Mouse (Mus musculus) left cerebral cortex, adult 9 months (tissue): ENCODE results near the gene Sod3.

Experiments
- DNase-seq, 2 experiments: peaks; one replicate each; pipeline ENCODE4 v3.0.0; 2022; ENCODE audit warnings: low spot score in 2 of 2

Sod3 gene

DNA sequence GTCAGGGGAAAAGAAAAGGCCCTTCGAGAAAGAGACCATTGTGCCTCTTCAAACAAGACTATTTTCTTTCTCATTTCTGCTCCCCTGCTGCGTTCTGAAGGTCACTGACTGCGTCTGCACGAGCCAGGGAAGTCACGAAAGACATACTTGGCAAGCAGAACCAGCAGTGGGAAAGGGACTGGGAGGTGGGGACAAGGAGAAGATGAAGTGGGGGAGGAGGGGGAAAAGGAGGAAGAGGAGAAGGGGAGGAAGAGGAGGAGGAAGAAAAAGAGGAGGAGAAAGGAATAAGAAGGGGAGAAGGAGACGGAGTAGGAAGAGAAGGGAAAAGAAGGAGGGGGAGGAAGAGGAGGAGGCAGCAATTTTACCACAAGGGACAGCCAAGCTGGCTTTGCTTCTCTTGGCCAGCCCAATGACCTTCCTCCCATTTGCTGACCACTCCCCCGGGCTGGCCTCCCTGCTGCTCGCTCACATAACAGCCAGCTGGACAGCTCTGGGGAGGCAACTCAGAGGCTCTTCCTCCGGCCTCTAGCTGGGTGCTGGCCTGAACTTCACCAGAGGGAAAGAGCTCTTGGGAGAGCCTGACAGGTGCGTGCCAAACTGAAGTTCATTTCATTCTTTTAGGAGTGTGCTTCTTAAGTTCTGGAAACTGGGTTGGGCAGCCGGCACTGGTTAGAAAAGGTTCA is at the start of gene Sod3:
Gene Sod3 (plus strand): TSS at position 324 of the 683 bp plus-strand sequence.
- DNase-seq = no peak

DNA sequence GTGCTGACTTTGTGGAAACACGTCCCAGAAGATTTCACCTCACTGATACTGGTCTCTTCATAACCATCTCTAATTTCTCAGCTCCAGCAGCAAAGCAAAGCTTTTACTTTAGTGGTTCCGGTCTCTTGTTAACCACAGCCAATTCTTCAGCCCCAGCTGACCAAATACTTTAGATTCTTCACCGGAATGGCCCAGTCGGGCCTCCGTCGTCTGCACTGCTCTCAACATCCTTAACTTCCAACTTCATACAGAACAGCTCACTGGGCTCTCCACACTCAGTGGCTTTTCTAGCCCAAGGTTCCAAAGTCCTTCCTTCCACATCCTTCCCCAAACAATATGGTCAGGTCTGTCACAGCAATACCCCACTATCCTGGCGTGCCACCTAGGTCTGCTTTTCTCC is 46.7 kb upstream of the Sod3 start:
- DNase-seq = no peak

DNA sequence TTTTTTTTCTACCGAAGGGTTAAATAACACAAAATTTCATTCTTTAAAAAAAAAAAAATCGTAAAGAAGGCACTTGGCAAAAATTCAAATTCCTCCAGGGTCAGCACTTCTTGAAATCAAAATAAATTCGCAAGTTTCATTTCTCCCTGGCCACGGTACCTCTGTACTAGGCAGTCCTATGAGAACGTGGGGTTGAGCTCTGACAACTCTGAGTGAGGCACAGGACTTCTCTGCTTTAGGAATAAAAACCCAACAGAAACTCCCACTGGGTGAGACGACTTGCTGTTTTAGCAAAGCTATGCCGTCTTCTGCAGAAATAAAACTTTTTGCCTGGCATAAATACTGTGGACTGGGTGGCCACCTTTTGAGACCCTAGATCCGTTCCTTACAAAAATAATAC is 44.1 kb upstream of the Sod3 start:
- no peak for DNase-seq

DNA sequence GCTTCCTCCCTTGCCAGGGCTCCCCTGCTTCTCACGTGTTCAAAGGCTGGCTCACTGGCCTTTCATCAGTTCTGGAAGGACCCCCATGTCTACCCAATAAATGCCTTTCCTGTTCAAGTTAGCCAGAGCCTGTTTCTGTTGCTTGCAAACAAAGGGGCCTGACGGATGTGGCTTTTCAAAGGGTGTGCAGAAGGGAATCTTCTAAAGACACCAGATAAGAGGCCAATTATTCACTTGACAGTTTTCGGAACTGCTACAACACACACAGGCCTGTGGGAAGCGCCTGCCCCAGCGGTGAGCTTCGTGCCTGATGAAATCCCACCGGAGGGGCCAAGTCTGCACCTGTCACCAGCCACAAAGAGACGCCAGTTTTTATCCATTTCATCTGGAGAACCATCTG is 31.5 kb upstream of the Sod3 start:
- DNase-seq = no peak

DNA sequence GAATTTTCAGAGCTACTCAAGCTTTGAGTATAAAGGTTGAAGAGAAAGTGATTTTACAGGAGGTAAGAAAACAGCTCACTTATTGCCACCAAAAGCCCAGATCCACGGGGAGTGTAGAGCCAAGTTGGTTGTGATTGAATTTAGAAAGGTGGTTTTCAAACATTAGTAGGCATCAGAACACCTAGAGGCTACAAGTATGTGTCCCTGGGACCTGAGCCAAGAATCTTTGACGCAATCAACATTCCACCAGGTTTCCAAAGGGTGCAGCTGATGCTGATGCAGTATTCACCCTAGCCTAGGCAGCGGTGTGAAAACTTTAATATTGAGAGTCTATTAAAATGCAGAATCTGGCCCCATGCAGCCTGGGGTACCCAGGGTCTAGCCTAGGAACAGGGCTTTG is 28.0 kb upstream of the Sod3 start:
- DNase-seq = no peak

DNA sequence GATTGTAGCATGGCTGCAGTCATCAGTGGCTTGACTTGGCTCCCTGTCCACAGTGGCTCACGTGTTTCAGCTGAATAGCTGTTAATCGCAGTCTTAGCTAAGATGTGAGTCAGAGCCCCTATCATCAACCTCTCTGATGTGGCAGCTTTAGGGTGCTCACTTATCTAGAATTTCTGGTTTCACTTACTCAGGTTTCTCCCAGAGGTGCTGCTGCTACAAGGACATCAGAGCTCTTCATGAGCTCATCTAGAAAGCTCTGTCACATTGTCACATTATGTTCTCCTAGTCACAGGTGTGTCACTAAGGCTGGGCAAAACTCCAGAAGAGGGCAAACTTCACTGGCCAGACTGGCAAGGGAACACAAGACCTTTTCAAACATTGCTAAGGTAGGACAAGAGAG is 24.5 kb upstream of the Sod3 start:
- DNase-seq = no peak

DNA sequence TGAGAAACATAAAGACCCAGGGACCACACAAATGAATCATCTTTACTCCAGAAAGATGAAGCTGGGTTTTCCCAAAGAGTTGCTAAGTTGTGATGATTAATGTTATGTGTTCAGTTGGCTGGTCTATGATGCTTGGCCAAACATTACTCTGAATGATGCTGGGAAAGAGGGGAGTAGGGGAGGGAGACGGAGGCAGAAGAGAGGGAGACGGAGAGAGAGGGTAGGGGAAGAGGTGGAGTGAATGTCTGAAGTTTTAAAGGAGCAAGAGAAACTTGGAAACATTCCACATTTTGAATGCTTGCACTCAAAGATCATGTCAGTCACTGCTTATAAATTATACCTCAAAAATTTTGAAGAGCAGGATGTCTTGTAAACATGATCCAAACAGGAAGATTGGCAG is 16.7 kb upstream of the Sod3 start:
- DNase-seq = no peak

DNA sequence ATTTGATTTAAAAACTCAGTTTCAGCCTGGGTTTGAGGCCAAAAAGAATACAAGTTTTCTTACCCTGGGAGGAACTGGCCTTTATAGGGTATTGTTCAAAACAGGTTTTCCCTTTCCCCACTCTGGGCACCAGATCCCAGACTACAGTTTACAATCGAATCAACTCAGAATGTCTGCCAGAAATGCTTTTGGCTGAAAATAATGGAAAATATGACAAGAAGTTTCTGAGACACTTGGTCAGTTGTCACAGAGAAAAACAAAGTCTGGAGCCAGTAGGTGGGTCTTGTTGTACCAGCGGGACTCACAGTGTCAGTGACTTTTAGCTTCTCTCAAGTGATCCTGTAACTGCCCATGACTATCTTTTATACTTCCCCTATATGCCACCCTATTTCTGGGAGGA is 13.1 kb upstream of the Sod3 start:
- no peak for DNase-seq

DNA sequence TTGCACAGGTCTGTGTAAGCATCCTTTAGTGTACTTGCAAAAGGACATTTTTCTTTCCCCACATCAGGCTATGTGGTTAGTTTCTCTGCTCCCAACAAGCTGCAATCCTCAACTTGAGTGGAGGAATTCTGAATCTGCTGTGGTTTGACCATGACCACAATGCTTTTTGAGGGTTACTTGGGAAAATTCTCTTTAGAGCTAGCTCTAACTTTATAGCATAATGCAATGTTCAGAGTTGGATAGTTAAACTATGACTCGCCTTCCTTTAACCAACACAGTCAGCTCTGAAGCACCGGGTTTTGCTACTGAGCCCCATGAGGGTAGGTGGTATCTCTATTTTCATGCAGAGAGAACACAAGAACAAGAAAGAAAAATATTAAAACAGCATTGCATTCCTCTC is 12.0 kb upstream of the Sod3 start:
- DNase-seq = no peak

DNA sequence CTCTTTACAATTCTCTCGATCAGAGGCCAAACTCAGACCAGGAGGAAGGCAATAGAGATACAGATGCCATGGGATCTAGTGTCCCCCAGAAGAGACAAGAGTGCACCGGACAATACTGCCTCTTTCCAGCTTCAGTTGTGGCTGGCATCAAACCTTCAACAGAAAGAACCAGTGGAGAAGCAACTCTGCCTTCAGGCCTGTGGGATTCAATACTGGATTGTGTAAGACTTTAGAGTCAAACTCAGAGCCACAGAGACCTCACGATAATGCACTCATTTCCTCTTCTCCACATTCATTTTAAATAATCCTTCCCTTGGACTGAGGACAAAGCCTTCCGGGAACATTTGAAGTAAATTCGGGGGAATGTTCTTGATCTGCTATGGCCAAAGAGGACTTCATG is 10.9 kb upstream of the Sod3 start:
- DNase-seq = no peak

DNA sequence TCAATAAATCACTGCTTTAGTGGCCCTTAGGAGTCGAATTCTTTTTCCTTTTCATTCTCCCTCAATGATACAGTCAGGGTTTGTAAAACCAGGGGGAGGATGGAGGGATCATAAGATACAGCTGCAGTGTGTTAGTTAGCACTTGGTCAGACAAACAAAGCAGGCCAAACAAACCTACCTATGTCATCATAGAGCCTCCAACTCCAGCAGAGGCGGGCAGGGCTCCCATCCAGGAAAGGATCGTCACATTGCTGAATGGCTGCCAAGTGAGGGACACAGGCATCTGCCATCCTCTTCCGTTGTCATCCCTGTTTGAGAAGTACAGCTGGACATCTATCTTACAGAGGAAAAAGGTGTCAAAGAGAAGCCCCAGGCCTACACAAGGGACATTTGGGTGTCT is 9.2 kb upstream of the Sod3 start:
- DNase-seq = no peak

DNA sequence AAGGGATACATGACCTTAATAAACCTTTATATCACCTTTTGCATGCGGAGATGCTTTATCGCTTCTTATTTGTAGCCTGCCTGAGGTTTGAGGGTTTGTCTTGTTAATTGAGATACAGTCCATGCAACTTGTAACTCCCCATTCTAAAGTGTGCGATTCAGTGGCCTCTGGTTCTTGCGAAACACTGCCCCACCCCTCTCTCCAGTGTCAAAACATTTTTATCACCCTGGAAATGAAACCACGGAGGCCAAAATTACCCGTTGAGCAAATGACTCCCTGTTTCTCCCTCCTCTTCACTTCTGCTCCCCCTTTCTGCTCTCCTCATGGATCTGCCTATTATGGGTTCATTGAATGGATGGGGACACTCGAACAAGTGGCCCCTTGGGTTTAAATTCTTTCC is 8.0 kb upstream of the Sod3 start:
- DNase-seq = no peak

DNA sequence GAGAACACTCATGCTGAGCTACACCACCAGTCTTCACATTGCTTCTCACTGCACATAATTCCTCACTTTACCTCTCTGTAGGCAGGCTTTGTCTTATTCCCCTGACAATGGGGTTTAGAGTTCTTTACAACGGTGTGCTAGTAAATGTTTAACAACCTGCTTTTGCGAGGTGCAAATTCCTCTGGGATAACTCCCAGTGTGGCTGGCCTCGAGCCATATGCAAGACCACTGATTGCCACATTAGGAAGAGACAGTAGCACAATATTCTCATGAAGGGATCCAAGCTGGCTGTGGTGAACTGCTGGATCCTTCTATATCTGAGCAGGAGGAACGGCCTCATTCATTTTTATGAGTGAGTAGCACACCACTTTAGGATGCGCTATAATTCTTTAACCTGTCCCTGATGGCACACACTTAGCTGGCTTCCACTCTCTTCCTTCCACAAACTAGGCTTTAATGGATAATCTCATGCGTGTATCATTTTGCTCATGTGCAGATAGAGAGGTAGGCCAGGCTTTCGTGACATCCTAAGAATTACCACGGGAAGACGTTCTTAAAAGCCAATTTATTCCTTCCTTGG is 6.3 kb upstream of the Sod3 start:
- no peak for DNase-seq

DNA sequence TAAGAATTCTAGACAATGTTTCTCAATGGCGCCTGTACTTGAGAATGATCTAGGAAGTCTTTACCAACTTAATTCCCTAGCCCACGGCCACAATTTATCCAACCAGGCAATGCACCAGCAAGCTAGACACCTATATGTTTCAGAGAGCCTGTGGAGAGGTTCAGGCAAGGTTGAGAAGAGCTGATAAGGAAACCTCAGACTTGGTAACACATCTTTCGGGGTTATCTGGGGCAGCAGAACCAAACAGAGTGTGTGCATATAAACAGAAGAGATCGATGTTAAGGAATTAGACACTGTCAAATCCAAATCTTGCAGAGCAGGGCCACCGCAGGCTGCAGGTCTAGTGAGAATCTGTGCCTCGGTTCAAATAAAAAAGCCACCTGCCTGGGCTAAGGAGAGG is 5.5 kb upstream of the Sod3 start:
- no peak for DNase-seq

DNA sequence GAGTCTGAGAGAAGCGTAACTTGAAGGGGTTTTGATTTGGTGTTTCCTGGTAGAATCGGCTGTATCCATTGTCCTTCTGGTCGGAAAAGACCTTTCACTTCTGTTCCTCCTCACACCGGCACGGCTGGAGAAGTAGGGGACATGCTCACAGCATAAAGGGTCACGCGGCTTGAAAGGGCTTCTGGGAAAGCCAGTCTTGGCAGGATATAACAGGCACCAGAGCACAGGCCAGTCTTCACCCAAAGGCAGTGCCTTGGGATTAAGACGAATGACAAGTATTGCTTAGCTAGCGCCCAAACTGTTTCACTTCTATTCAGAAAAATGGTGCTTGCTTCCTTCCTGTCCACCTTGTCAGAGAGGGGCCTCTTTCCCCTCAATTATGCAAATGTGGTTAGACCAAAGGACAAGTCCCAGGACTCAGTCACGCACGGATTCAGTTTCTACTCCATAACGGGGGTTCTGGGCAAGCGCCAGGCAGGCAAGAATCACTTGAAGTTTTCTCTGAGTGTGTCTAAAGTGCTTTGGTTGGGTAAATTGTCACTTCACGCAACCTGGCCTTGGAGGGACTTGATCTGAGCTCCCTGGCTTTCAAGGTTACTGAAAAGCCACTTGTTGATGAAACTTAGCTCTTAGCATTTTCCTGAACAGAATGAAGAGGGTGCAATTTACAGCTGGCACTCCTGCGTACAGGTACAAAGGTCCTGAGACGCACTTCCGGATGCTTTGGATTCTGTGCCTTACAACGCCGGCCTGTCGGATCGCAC is 3.1 kb upstream of the Sod3 start:
- DNase-seq = no peak

DNA sequence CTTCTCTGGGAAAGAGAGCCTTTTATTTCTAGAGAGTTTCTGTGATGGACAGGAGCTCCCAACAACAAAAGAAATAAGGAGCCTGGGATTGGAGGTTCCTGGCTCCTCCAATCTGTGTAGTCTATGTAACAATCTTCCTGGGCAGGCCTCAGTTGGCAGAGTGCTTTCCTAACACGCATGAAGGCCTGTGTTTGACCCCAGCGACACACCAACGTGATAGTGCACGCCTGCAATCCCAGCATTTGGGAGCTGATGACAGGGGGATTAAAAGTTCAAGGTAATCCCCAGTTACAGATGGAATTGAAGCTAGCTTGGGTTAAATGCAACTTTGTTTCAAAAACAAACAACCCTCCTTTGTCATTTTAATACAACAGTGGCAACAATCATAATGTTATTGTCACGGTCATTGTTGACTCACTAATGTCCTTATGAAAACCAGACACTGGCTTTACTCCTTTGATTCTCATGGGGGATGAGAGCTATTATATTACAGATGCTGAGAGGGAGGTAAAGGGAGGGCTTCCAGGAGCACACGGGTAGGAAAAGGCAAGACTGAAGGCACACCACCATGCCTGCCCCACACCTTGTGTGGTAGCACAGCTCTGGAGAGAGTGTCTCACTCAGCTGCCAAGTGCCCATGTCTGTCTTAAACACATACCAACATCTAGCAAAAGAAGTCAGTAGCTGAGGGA is 669 bp upstream of the Sod3 start:
- no peak for DNase-seq

DNA sequence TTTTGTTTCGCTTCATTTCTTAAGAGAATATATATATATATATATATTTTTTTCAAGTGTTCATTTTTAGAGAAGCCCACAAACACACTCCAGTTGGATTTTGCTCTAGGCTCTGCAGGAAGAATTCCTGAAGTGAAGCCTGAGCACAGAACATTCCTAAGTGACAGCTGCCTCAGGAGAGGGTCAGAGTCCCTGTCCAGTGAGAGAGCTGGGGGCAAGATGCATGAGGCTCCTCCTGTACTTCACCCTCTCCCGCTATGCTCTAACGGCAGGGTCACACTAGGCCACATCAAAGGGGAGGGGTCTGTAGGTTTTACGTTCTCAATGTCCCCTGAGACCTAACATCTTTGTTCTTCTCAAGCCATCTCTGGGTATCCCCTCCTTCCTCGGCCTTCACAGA is 930 bp downstream of the Sod3 start:
- no peak for DNase-seq

DNA sequence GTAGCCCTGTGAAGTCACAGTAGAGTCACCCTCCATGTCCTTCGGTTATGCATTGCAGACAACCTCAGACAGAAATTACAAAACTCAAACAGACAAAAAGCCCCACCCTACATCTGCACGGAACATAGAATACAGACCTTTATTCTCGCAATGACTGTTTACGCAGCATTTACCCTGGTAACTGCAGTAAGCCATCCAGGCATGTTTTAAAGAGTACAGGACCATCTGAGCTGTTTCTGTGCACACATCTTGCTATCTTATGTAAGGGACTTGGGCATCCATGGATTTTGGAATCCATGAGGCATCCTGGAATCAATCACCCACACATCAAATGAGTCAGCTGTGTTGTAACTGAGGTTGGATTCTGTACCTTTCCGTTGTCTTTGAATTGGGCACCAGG is 2.3 kb downstream of the Sod3 start:
- peak in 1 of 2 experiments; percentile 52 for DNase-seq

DNA sequence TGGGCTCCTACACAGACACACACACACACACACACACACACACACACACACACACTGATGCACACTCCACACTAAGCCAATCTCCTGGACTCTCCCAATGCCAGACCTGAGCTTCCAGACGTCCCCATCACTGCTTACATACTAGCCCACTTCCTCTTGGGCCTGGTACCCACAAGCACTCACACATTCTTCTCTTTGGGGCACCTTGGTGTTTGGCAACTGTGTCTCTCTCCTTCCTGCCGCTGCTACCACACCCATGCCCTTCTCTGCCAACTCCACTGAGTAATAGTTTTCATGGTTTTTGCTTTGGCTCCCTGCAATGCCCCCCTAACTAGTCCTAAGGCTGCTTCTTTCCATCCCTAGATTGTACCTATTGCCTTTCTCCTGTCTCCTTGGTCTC is 3.1 kb downstream of the Sod3 start:
- DNase-seq = no peak

DNA sequence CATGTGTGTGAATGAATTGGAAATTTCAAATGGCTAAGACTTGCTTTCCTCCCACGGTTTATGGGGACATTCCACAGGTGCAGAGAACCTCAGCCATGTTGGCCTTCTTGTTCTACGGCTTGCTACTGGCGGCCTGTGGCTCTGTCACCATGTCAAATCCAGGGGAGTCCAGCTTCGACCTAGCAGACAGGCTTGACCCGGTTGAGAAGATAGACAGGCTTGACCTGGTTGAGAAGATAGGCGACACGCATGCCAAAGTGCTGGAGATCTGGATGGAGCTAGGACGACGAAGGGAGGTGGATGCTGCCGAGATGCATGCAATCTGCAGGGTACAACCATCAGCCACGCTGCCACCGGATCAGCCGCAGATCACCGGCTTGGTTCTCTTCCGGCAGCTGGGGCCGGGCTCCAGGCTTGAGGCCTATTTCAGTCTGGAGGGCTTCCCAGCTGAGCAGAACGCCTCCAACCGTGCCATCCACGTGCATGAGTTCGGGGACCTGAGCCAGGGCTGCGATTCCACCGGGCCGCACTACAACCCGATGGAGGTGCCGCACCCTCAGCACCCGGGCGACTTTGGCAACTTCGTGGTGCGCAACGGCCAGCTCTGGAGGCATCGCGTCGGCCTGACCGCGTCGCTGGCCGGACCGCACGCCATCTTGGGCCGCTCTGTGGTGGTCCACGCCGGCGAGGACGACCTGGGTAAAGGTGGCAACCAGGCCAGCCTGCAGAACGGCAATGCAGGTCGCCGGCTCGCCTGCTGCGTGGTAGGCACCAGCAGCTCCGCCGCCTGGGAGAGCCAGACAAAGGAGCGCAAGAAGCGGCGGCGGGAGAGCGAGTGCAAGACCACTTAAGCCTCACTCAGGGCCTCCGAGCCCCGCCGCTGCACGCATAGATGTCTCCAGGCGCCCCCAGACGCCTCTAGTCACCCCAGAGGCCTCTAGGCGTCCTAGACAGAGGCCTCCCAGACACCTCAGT is 4.6 kb downstream of the Sod3 start:
- DNase-seq = no peak

DNA sequence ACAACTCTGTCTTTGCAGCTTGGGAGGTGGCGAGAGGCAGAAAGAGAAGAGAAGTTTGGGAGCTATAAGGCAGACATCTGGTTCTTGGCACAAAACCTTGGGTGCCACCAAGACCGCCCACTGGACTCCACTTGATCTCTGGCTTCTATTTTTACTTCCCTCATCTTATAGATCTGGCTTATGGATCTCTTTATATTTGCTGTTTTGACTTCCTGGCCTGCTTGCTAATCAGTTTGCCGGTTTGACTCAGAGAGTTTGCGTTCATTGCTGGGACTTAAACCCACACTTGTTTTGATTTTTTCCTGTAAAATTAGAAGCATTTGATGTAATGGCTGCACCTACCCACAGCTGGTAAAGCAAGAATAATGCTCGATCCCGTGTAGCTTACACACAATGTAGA is 7.3 kb downstream of the Sod3 start:
- peak in 1 of 2 experiments; percentile 30 for DNase-seq

DNA sequence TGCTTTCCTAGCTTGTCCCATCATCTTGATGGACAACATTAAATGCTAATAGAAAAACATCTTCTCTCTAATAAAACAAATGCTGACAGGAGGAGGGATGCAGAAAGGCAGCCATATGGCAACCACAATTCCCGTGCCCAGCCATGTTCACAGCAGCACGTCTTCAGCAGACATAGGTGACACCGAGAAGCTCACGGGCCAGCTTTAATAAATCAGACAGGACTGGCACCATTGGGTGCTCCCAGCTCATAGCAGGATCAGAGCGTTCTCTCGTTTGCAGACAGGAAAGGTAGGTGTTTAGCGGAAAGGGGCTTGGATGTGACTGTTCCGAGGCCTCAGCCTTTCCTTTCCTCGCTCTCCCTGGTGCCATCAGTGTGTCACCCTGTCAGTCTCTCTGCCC is 12.3 kb downstream of the Sod3 start:
- DNase-seq = no peak
